Mouse (Mus musculus) midbrain, embryonic 14.5 days (tissue): ENCODE measurements around the gene Cebpg. TPM values are rescaled to one million over a fixed set of nuclear protein-coding genes. Genes with fewer than 3 reads are reported as not detected.

ENCODE experiments used
- ATAC-seq: fragments of 200-750 bp; cut with Nextera tagmentation; 2 replicates; pipeline ENCODE4 v1.8.0; 2017; ENCODE audit warnings: moderate number of reproducible peaks, moderate library complexity; ENCODE audit not compliant: low FRiP score, low TSS enrichment
- DNase-seq: peaks from one replicate; pipeline ENCODE4 v3.0.0-alpha.2; 2015
- H3K27ac ChIP-seq: fragments of 300-500 bp; sonication (generic); replicated peaks from 2 replicates; pipeline ENCODE4 v1.5.1; 2014; ENCODE audit warnings: mild to moderate bottlenecking, low read depth, low read length, moderate library complexity
- H3K27me3 ChIP-seq: fragments of 300-500 bp; sonication (generic); 2 replicates; pipeline ENCODE4 v1.6.1; 2014; ENCODE audit warnings: low read length, control low read depth, mixed read lengths; ENCODE audit not compliant: control insufficient read depth, insufficient read depth
- H3K36me3 ChIP-seq: fragments of 300-500 bp; sonication (generic); 2 replicates; pipeline ENCODE4 v1.6.1; 2014; ENCODE audit warnings: low read length, control low read depth; ENCODE audit not compliant: control insufficient read depth, insufficient read depth
- H3K4me1 ChIP-seq: fragments of 300-500 bp; sonication (generic); 2 replicates; pipeline ENCODE4 v1.6.1; 2014; ENCODE audit warnings: mild to moderate bottlenecking, antibody characterized with exemption, low read length, control low read depth; ENCODE audit not compliant: control insufficient read depth, insufficient read depth
- H3K4me2 ChIP-seq: fragments of 300-500 bp; sonication (generic); 2 replicates; pipeline ENCODE4 v1.6.1; 2014; ENCODE audit warnings: mild to moderate bottlenecking, low read length, moderate library complexity
- H3K4me3 ChIP-seq: fragments of 300-500 bp; sonication (generic); replicated peaks from 2 replicates; pipeline ENCODE4 v1.5.1; 2014; ENCODE audit warnings: low read depth, low read length
- H3K9ac ChIP-seq: fragments of 300-500 bp; sonication (generic); replicated peaks from 2 replicates; pipeline ENCODE4 v1.6.1; 2014; ENCODE audit warnings: mild to moderate bottlenecking, low read length, moderate library complexity
- H3K9me3 ChIP-seq: fragments of 300-500 bp; sonication (generic); 2 replicates; pipeline ENCODE4 v1.6.1; 2016; ENCODE audit warnings: low read length, control low read depth, mixed read lengths; ENCODE audit not compliant: control insufficient read depth
- WGBS: fragments of 180-500 bp; shearing (Covaris S2); extraction: QIAGEN DNeasy Blood & Tissue Kit; methylation state at CpG from one replicate; pipeline ENCODE4 v1.1.7; 2014; 5-methylcytosine and 5-hydroxymethylcytosine counted together
- polyA plus RNA-seq: library from polyadenylated mRNA; unstranded; fragments of >200 nt; fragmentation: Nextera tagmentation; extraction: Ambion mirVana; gene quantifications from 2 replicates; pipeline ENCODE4 v1.2.1, GENCODE M21; 2014

The Cebpg gene
- polyA plus RNA-seq, 1 experiment from 2014 or later: 32.0 TPM

- Histone ChIP-seq H3K9me3 (no peaks in the 10 kb centered on the region), H3K27me3 (no peaks in the 10 kb centered on the region), H3K4me2 (no peak overlapping the region), H3K4me1 (peaks cover 10% of the 10 kb centered on the region; the same call in 1 of the 2 replicates), H3K4me3 (no peak overlapping the region), H3K9ac (no peak overlapping the region), H3K36me3 (peaks cover 24% of the 10 kb centered on the region), H3K27ac (0 out of 2 replicates have a peak overlapping the region, but pooled peaks have one; percentile 32)
- ATAC-seq (no peak), DNase-seq (no peak)
- WGBS: 47% methylated on average over 6 of the region's 6 CpGs
Observed at GRCm38 (mm10) chr7:35035141-35035553, 21.2 kb downstream of the Cebpg start.

GRCm38 (mm10) chr7:35030567-35030966 lies 25.8 kb downstream of the Cebpg start:
- Histone ChIP-seq H3K27me3 (no peaks in the 10 kb centered on the region), H3K27ac (no peak overlapping the region), H3K4me1 (0 out of 2 replicates have a peak, but pooled peaks cover 3% of the 10 kb centered on the region), H3K4me3 (no peak overlapping the region), H3K9ac (no peak overlapping the region), H3K4me2 (no peak overlapping the region), H3K9me3 (no peaks in the 10 kb centered on the region), H3K36me3 (peaks cover 16% of the 10 kb centered on the region)
- 76% methylated on average over 6 of the region's 6 CpGs for WGBS
- no peak for DNase-seq
- ATAC-seq: no peak

- Histone ChIP-seq H3K27ac (no peak overlapping the region), H3K36me3 (peaks cover 12% of the 10 kb centered on the region; the same call in 1 of the 2 replicates), H3K4me3 (no peak overlapping the region), H3K4me1 (no peaks in the 10 kb centered on the region), H3K9me3 (no peaks in the 10 kb centered on the region), H3K27me3 (no peaks in the 10 kb centered on the region), H3K4me2 (no peak overlapping the region), H3K9ac (no peak overlapping the region)
- 80% methylated on average over 3 of the region's 3 CpGs for WGBS
- DNase-seq (no peak), ATAC-seq (no peak)
Observed at GRCm38 (mm10) chr7:35029648-35030047, 26.7 kb downstream of the Cebpg start.

- 87% methylated on average over 5 of the region's 5 CpGs for WGBS
- H3K4me2 ChIP-seq: no peak overlapping the region
- H3K4me3 ChIP-seq: no peak overlapping the region
- no peak overlapping the region for H3K9ac ChIP-seq
- no peaks in the 10 kb centered on the region for H3K27me3 ChIP-seq
- DNase-seq (no peak), ATAC-seq (no peak)
- peaks cover 12% of the 10 kb centered on the region; the same call in 1 of the 2 replicates for H3K36me3 ChIP-seq
- no peaks in the 10 kb centered on the region for H3K4me1 ChIP-seq
- no peaks in the 10 kb centered on the region for H3K9me3 ChIP-seq
- no peak overlapping the region for H3K27ac ChIP-seq
Observed at GRCm38 (mm10) chr7:35029228-35029627, 27.1 kb downstream of the Cebpg start.

- DNase-seq (no peak), ATAC-seq (no peak)
- H3K36me3 ChIP-seq: peaks cover 10% of the 10 kb centered on the region; the same call in 1 of the 2 replicates
- H3K27me3 ChIP-seq: no peaks in the 10 kb centered on the region
- no peaks in the 10 kb centered on the region for H3K4me1 ChIP-seq
- WGBS: 96% methylated on average over 16 of the region's 16 CpGs
- H3K4me2 ChIP-seq: no peak overlapping the region
- H3K27ac ChIP-seq: no peak overlapping the region
- H3K4me3 ChIP-seq: no peak overlapping the region
- no peak overlapping the region for H3K9ac ChIP-seq
- H3K9me3 ChIP-seq: no peaks in the 10 kb centered on the region
Observed at GRCm38 (mm10) chr7:35028559-35028958, 27.8 kb downstream of the Cebpg start.

- Histone ChIP-seq H3K4me1 (no peaks in the 10 kb centered on the region), H3K4me3 (no peak overlapping the region), H3K9ac (peak overlapping the region; percentile 31; the same call in 1 of the 2 replicates), H3K27ac (no peak overlapping the region), H3K4me2 (no peak overlapping the region), H3K9me3 (no peaks in the 10 kb centered on the region), H3K27me3 (no peaks in the 10 kb centered on the region), H3K36me3 (0 out of 2 replicates have a peak, but pooled peaks cover 8% of the 10 kb centered on the region)
- DNase-seq (no peak), ATAC-seq (no peak)
- WGBS: 80% methylated on average over 9 of the region's 9 CpGs
Observed at GRCm38 (mm10) chr7:35027801-35028420, 28.5 kb downstream of the Cebpg start.

GRCm38 (mm10) chr7:35026838-35027291 lies 29.5 kb downstream of the Cebpg start:
- H3K36me3 ChIP-seq: 0 out of 2 replicates have a peak, but pooled peaks cover 4% of the 10 kb centered on the region
- no peak overlapping the region for H3K9ac ChIP-seq
- H3K4me3 ChIP-seq: no peak overlapping the region
- no peaks in the 10 kb centered on the region for H3K9me3 ChIP-seq
- no peaks in the 10 kb centered on the region for H3K27me3 ChIP-seq
- no peak overlapping the region for H3K27ac ChIP-seq
- H3K4me2 ChIP-seq: no peak overlapping the region
- no peaks in the 10 kb centered on the region for H3K4me1 ChIP-seq
- WGBS: 78% methylated on average over 3 of the region's 3 CpGs
- no peak for ATAC-seq
- peak; percentile 75 for DNase-seq

GRCm38 (mm10) chr7:35026276-35026630 lies 30.1 kb downstream of the Cebpg start:
- H3K9me3 ChIP-seq: no peaks in the 10 kb centered on the region
- H3K4me3 ChIP-seq: no peak overlapping the region
- WGBS: 86% methylated on average over 4 of the region's 4 CpGs
- H3K27ac ChIP-seq: no peak overlapping the region
- DNase-seq (no peak), ATAC-seq (no peak)
- no peak overlapping the region for H3K9ac ChIP-seq
- no peaks in the 10 kb centered on the region for H3K4me1 ChIP-seq
- H3K4me2 ChIP-seq: no peak overlapping the region
- no peaks in the 10 kb centered on the region for H3K36me3 ChIP-seq
- H3K27me3 ChIP-seq: no peaks in the 10 kb centered on the region
